In the genomic region with DNA sequence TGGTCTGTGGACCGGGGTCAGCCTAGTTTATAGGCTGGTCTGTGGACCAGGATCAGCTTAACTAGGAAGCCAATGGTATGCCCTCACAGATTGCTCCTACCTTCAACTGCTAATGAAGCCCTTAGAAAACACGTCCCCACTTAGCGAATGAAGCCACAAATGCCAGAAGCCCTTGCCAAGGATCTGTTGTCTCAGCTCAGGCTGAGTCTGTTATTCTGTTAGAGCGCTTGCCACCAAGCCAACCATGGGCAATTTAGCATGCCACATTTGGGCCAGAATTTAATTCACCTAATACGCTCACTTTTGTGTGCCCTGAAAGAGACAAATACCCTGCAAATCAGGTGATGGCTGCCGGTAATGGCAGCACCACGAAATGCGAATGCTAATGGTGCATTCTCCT, we compare ENCODE assay signal across 13 mouse cellular contexts. TPM values are rescaled to one million over a fixed set of nuclear protein-coding genes. Genes with fewer than 3 reads are reported as not detected.
"Had no signal": no experiment of that assay in that cellular context is flagged by ENCODE, and none has a peak within 500 bp of the region (broad histone marks: within the 10 kb centered on the region; RNA-seq: fewer than 3 reads in every experiment).

No protein-coding gene starts in this region.

- H3K27ac ChIP-seq: limb, embryonic 13.5 days; liver, embryonic 14.5 days; midbrain, embryonic 12.5 days; neural tube, embryonic 12.5 days had no signal

- H3K36me3 ChIP-seq: limb, embryonic 13.5 days; midbrain, embryonic 12.5 days; neural tube, embryonic 12.5 days had no signal

- DNase-seq: kidney, postnatal 10 days; left cerebral cortex, postnatal 4 days; lung, adult 18-20 months; retina, postnatal 1 day; right cerebral cortex, postnatal 4 days; spleen, adult 18-20 months; thymus, adult 18-20 months; thymus, postnatal 14 days had no signal

- H3K4me3 ChIP-seq: limb, embryonic 13.5 days; midbrain, embryonic 12.5 days; myocyte; neural tube, embryonic 12.5 days had no signal

- H3K9ac ChIP-seq: limb, embryonic 13.5 days; liver, embryonic 14.5 days; midbrain, embryonic 12.5 days; neural tube, embryonic 12.5 days had no signal

- H3K9me3 ChIP-seq: limb, embryonic 13.5 days; midbrain, embryonic 12.5 days; neural tube, embryonic 12.5 days had no signal

- H3K27me3 ChIP-seq: limb, embryonic 13.5 days; midbrain, embryonic 12.5 days; neural tube, embryonic 12.5 days had no signal

- H3K4me2 ChIP-seq: limb, embryonic 13.5 days; midbrain, embryonic 12.5 days; neural tube, embryonic 12.5 days had no signal

RNA-seq across cellular contexts. Expression of a gene that starts 28.6 kb away (rescaled TPM):
- polyA plus RNA-seq: myocyte had no signal
